Mouse (Mus musculus) intestine, embryonic 16.5 days (tissue): ENCODE measurements around the gene Pdcd2. TPM values are rescaled to one million over a fixed set of nuclear protein-coding genes. Genes with fewer than 3 reads are reported as not detected.
"Not testable (repeated sequence)": the region's sequence is repeated elsewhere in the genome, so short reads cannot be mapped to it uniquely, and the experiment has no call there.

Source experiments
- ATAC-seq: fragments of 200-750 bp; cut with Nextera tagmentation; 2 replicates; pipeline ENCODE4 v1.8.0; 2017; ENCODE audit warnings: moderate TSS enrichment, moderate library complexity
- H3K27ac ChIP-seq: fragments of 300-500 bp; sonication (generic); 2 replicates; pipeline ENCODE4 v1.5.1; 2014; ENCODE audit warnings: mild to moderate bottlenecking, low read length
- H3K27me3 ChIP-seq: fragments of 300-500 bp; sonication (generic); replicated peaks from 2 replicates; pipeline ENCODE4 v1.6.1; 2014; ENCODE audit warnings: low read length, control low read depth, mixed read lengths; ENCODE audit not compliant: control insufficient read depth, insufficient read depth
- H3K36me3 ChIP-seq: fragments of 300-500 bp; sonication (generic); 2 replicates; pipeline ENCODE4 v1.6.1; 2014; ENCODE audit warnings: low read length, control low read depth; ENCODE audit not compliant: control insufficient read depth, insufficient read depth
- H3K4me1 ChIP-seq: fragments of 300-500 bp; sonication (generic); 2 replicates; pipeline ENCODE4 v1.6.1; 2014; ENCODE audit warnings: low read length, control low read depth, mixed read lengths; ENCODE audit not compliant: control insufficient read depth, insufficient read depth
- H3K4me2 ChIP-seq: fragments of 300-500 bp; sonication (generic); 2 replicates; pipeline ENCODE4 v1.6.1; 2014; ENCODE audit warnings: low read depth, low read length, control low read depth
- H3K4me3 ChIP-seq: fragments of 300-500 bp; sonication (generic); 2 replicates; pipeline ENCODE4 v1.5.1; 2014; ENCODE audit warnings: mild to moderate bottlenecking, low read length
- H3K9ac ChIP-seq: fragments of 300-500 bp; sonication (generic); 2 replicates; pipeline ENCODE4 v1.6.1; 2014; ENCODE audit warnings: low read depth, low read length
- H3K9me3 ChIP-seq: fragments of 300-500 bp; sonication (generic); 2 replicates; pipeline ENCODE4 v1.6.1; 2016; ENCODE audit warnings: low read length, control low read depth; ENCODE audit not compliant: control insufficient read depth
- WGBS: fragments of 180-500 bp; shearing (Covaris S2); extraction: QIAGEN DNeasy Blood & Tissue Kit; methylation state at CpG from one replicate; pipeline ENCODE4 v1.1.7; 2014; 5-methylcytosine and 5-hydroxymethylcytosine counted together
- polyA plus RNA-seq: library from polyadenylated mRNA; unstranded; fragments of >200 nt; fragmentation: Nextera tagmentation; extraction: Ambion mirVana; gene quantifications from 2 replicates; pipeline ENCODE4 v1.2.1, GENCODE M21; 2015

Gene Pdcd2
- polyA plus RNA-seq, result 48.1 and 48.9 TPM in 2 replicates

DNA sequence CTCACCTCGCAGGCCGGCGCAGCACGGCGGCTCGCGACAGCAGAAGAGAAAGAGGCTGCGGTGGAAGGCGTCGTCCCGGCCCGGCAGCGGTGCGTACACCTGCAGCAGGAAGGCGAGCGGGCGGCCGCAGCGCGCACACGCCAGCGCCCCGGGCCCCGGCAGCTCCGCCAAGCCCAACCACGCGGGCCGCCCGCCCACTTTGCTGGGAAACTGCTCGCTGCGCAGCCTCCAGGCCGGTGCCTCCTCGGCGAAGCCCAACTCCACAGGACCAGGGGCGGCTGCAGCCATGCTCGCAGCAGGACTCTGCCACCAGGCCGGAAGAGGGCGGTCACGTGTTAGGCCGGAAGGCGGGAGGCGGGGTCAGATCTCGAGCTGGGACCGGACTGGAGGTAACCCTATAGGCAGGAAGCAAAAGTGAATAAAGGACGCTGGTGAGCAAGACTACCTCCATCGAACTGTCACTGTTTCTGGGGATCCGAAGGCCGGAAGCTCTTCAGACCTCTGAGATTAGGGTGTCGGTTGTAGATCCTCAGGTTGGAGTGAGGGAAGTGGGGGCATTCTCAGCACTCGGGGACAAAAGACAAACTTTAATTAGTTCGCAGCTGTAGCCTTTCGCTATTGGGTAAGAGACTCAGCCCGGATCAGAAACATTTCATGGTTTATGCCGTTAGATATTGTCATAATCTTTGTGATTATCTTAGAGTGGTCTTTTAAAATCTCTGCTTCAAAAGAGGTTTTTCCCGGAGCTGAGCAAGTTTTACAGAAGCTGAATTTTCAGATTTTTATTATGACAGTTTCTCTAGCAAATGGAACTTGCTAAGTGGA is at the start of gene Pdcd2:
TSS of gene Pdcd2 (minus strand) at position 316 of the 825 bp plus-strand sequence.
- peaks cover 4% of the 10 kb centered on the region; the same call in 1 of the 2 replicates for H3K36me3 ChIP-seq
- H3K4me1 ChIP-seq, result peaks cover 9% of the 10 kb centered on the region
- H3K4me3 ChIP-seq, result peak within 1 kb of the TSS; percentile 92
- peak within 1 kb of the TSS; percentile 87 for H3K9ac ChIP-seq
- H3K27ac ChIP-seq, result peak within 1 kb of the TSS; percentile 92
- H3K4me2 ChIP-seq, result peak within 1 kb of the TSS; percentile 75
- under 1% methylated on average over 53 of the region's 55 CpGs for WGBS
- H3K9me3 ChIP-seq, result no peaks in the 10 kb centered on the region
- H3K27me3 ChIP-seq, result no peaks in the 10 kb centered on the region
- ATAC-seq, result peak; percentile 100

DNA sequence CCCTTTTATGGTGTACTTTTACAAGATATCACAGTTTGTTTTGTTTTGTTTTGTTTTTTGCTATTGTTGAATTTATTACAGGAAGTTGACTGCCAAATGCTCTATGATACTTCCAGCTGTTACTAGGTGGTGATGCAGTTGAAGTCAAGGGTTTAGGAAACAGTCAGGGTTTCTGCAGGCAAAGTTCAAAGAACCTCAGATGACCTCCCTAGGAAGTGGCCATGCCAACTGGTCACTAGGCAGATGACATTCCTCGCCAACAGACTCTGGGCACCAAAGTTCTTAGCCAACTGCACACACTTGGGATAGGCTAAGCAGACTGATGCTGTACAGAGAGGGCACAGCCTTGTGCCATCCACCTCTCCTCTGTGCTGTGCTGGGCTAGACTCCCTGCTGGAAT is 48.0 kb upstream of the Pdcd2 start:
- no peaks in the 10 kb centered on the region for H3K36me3 ChIP-seq
- no peaks in the 10 kb centered on the region for H3K4me1 ChIP-seq
- H3K9me3 ChIP-seq, result no peaks in the 10 kb centered on the region
- H3K27me3 ChIP-seq, result no peaks in the 10 kb centered on the region; the same call in 1 of the 2 replicates
- no peak overlapping the region for H3K4me2 ChIP-seq
- H3K27ac ChIP-seq, result no peak overlapping the region
- ATAC-seq, result no peak
- no peak overlapping the region for H3K4me3 ChIP-seq
- no peak overlapping the region for H3K9ac ChIP-seq
- 77% methylated on average over 1 of the region's 1 CpGs for WGBS

DNA sequence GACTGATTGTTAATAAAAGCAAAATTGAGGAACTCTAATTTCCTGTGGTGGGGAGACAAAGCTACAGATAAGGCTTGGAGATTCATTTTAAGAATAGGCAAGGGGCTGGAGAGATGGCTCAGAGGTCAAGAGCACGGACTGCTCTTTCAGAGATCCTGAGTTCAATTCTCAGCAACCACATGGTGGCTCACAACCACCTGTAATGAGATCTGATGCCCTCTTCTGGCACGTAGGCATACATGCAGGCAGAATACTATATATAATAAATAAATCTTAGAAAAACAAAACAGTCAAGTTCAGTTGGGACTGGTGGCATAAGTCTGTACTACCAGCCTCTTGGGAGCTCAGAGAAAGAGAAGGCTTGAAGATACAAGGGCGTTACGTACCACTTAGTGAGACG is 39.8 kb upstream of the Pdcd2 start:
- Histone ChIP-seq H3K4me1 (peaks cover 3% of the 10 kb centered on the region; the same call in 1 of the 2 replicates), H3K27ac (no peak overlapping the region), H3K4me3 (no peak overlapping the region), H3K36me3 (no peaks in the 10 kb centered on the region), H3K27me3 (no peaks in the 10 kb centered on the region), H3K9me3 (no peaks in the 10 kb centered on the region), H3K4me2 (no peak overlapping the region), H3K9ac (no peak overlapping the region)
- no peak for ATAC-seq
- 86% methylated on average over 5 of the region's 5 CpGs for WGBS

DNA sequence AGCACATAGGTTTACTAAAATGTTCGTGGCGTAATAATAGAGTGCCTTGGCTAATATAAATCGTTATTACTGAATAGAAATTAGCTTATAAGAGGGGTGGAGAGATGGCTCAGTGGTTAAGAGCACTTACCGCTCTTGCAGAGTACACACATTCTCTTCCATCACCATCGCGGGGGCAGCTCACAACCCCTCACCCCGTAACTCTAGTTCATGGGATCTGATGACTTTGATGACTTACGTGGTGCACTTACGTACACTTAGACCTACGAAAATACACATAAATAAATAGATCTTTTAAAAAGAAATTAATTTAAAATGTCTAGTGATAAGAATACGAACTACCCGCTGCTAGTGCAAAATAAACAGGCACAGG is 37.8 kb upstream of the Pdcd2 start:
- no peak for ATAC-seq
- Histone ChIP-seq H3K36me3 (no peaks in the 10 kb centered on the region), H3K27me3 (no peaks in the 10 kb centered on the region), H3K9ac (peak overlapping the region; percentile 54; the same call in 1 of the 2 replicates), H3K4me2 (peak overlapping the region; percentile 79), H3K27ac (no peak overlapping the region), H3K4me1 (peaks cover 3% of the 10 kb centered on the region; the same call in 1 of the 2 replicates), H3K4me3 (peak overlapping the region; percentile 77), H3K9me3 (no peaks in the 10 kb centered on the region)
- 37% methylated on average over 12 of the region's 12 CpGs for WGBS

DNA sequence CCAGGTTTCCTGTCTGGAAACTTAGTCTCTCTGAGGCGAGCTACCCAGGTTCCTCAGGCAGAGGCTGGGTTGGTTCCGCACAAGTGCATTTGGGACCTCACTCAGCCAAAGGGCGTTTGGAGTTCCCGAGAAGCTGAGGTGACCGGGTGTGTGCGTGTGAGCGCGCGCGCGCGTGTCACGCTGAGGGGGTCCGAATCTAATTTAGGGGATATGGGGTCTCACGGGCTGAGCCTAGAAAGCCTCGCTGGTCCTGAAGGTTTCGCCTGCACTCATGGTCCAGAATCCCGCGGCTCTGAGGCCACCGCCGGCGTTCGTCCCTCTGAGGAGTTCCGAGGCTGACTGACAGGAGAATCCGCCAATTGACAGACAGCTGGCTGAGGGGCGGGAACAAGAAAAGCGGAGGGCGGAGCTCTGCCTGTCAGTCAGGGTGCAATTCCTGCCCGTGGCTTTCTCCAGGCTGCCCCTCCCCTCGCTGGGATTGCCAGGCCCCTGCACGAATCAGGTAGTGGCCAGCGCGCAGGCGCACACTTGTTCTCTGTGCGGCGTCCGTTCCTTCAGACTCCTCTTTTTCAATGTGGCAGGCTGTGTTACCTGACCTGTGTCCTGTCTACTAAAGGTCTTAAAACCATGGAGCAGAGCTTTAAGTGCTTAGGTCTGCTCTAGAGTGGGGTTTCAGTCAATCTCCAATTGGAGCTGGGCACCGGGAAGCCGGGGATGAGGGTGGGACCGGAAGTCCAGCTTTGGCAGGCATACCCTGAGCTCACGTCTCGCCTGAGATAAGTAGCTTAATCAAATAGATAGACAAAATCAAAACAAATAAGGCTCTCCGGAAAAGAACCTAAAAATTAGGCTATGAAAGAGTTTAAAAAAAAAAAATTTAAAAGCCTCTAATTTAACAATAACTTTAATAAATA is 37.2 kb upstream of the Pdcd2 start, which contains the start of gene Prdm9:
TSS of gene Prdm9 (minus strand) at position 341 of the 914 bp plus-strand sequence.
- no peaks in the 10 kb centered on the region for H3K27me3 ChIP-seq
- under 1% methylated on average over 43 of the region's 43 CpGs for WGBS
- peak within 1 kb of the TSS; percentile 97 for H3K27ac ChIP-seq
- peak; percentile 100 for ATAC-seq
- no peaks in the 10 kb centered on the region for H3K36me3 ChIP-seq
- H3K4me3 ChIP-seq, result peak within 1 kb of the TSS; percentile 77
- H3K9me3 ChIP-seq, result no peaks in the 10 kb centered on the region
- peak within 1 kb of the TSS; percentile 93 for H3K4me2 ChIP-seq
- H3K9ac ChIP-seq, result peak within 1 kb of the TSS; percentile 82
- H3K4me1 ChIP-seq, result peaks cover 3% of the 10 kb centered on the region; the same call in 1 of the 2 replicates

DNA sequence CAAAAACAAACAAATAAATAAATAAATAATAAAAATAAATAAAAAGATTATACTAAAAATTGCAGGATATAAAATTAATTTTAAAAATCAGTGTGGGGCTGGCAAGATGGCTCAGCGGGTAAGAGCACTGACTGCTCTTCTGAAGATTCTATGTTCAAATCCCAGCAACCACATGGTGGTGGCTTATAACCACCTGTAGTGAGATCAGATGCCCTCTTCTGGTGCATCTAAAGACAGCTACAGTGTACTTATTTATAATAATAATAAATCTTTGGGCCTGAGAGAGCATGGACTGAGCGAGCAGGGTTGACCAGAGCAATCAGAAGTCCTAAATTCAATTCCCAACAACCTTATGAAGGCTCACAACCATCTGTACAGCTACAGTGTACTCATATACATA is 32.8 kb upstream of the Pdcd2 start:
- H3K4me3 ChIP-seq, result no peak overlapping the region
- 87% methylated on average over 2 of the region's 2 CpGs for WGBS
- H3K36me3 ChIP-seq, result no peaks in the 10 kb centered on the region
- no peak overlapping the region for H3K27ac ChIP-seq
- no peaks in the 10 kb centered on the region for H3K9me3 ChIP-seq
- no peak overlapping the region for H3K9ac ChIP-seq
- no peak for ATAC-seq
- H3K4me2 ChIP-seq, result no peak overlapping the region
- H3K4me1 ChIP-seq, result peaks cover 3% of the 10 kb centered on the region; the same call in 1 of the 2 replicates
- H3K27me3 ChIP-seq, result no peaks in the 10 kb centered on the region

DNA sequence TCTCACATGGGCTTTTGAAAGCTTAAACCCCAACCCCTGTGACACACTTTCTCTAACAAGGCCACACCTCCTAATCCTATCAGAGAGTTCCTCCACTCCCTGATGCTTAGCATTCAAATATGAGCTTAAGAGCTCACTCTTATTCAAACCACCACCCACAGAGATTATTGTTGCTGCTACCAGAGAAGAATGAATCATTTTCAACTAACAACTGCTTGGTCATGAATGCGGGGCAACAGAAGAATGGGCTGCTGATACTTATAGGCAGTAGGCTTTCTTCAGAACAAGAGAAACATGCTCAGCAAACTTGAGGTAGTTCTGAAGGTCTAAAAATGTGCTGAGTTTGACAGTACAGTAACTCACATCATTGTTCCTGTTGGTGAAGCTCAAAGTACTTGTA is 22.6 kb upstream of the Pdcd2 start:
- no peaks in the 10 kb centered on the region for H3K36me3 ChIP-seq
- no peak for ATAC-seq
- H3K4me3 ChIP-seq, result no peak overlapping the region
- H3K4me1 ChIP-seq, result no peaks in the 10 kb centered on the region
- WGBS, result 38% methylated on average over 1 of the region's 1 CpGs
- H3K4me2 ChIP-seq, result no peak overlapping the region
- H3K27ac ChIP-seq, result no peak overlapping the region
- no peaks in the 10 kb centered on the region for H3K9me3 ChIP-seq
- no peak overlapping the region for H3K9ac ChIP-seq
- H3K27me3 ChIP-seq, result no peaks in the 10 kb centered on the region

DNA sequence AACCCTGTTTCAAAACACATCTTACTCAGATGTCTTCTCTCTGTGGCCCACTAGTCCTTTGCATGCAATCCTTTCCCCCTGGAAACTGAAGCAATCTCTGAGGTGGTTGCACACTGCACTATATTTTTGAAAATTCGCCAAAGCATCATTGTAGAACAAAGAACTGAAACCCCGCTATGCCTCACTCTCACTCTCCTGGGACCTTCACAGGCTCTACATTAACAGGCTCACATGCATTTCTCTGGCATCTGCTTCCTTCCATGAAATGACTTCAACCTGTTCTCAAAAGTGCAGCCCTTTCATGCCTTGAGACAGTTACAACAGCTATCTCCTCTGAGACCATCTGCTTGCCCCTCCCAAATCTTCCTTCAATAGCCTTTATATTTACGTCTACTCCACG is 19.3 kb upstream of the Pdcd2 start:
- Histone ChIP-seq H3K4me2 (no peak overlapping the region), H3K4me3 (no peak overlapping the region)
- 55% methylated on average over 4 of the region's 4 CpGs for WGBS

DNA sequence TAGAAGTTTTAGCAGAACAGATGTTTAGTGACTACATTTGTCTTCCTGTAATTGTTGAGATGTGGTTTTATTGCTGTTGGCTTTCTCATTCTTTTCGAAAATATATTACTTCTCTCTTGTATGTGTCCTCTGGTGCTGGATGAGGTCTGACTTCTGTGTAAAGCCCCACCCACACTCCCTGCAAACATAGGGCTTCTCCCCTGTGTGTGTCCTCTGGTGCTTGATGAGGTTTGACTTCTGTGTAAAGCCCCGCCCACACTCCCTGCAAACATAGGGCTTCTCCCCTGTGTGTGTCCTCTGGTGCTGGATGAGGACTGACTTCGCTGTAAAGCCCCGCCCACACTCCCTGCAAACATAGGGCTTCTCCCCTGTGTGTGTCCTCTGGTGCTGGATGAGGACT is 16.8 kb upstream of the Pdcd2 start:
- 58% methylated on average over 2 of the region's 4 CpGs for WGBS
- not testable (repeated sequence) for ATAC-seq, H3K36me3 ChIP-seq, H3K9me3 ChIP-seq, H3K27ac ChIP-seq, H3K9ac ChIP-seq, H3K4me3 ChIP-seq, H3K4me2 ChIP-seq, H3K4me1 ChIP-seq, H3K27me3 ChIP-seq

More for the DNA sequence above, 19.3 kb upstream of the Pdcd2 start:
- Histone ChIP-seq H3K27me3 (no peaks in the 10 kb centered on the region), H3K9ac (no peak overlapping the region), H3K27ac (no peak overlapping the region), H3K4me1 (no peaks in the 10 kb centered on the region), H3K36me3 (no peaks in the 10 kb centered on the region), H3K9me3 (no peaks in the 10 kb centered on the region)
- no peak for ATAC-seq
